Mouse (Mus musculus): ENCODE results near the gene Slc7a14.

Slc7a14 gene

GRCm38 (mm10) chr3:31260964-31261346, 49.2 kb downstream of the Slc7a14 start:
- no peak for DNase-seq

- no peak for DNase-seq
These were observed 49.7 kb downstream of the Slc7a14 start for GRCm38 (mm10) chr3:31260329-31260963.

- DNase-seq, result no peak
These were observed 50.5 kb downstream of the Slc7a14 start for GRCm38 (mm10) chr3:31259553-31260255.

- DNase-seq, result peak; percentile 49
These were observed 55.8 kb downstream of the Slc7a14 start for GRCm38 (mm10) chr3:31254427-31254826.

- DNase-seq, result no peak
These were observed 56.3 kb downstream of the Slc7a14 start for GRCm38 (mm10) chr3:31253862-31254261.

GRCm38 (mm10) chr3:31252566-31252965, 57.6 kb downstream of the Slc7a14 start:
- DNase-seq, result no peak

GRCm38 (mm10) chr3:31243478-31243877, 66.7 kb downstream of the Slc7a14 start:
- DNase-seq, result no peak

- no peak for DNase-seq
These were observed 69.3 kb downstream of the Slc7a14 start for GRCm38 (mm10) chr3:31240840-31241239.

GRCm38 (mm10) chr3:31239645-31240044, 70.5 kb downstream of the Slc7a14 start:
- DNase-seq, result no peak

GRCm38 (mm10) chr3:31237936-31238335, 72.2 kb downstream of the Slc7a14 start:
- peak; percentile 64 for DNase-seq

- DNase-seq, result peak; percentile 15
These were observed 74.0 kb downstream of the Slc7a14 start for GRCm38 (mm10) chr3:31236146-31236545.

- DNase-seq, result no peak
These were observed 75.8 kb downstream of the Slc7a14 start for GRCm38 (mm10) chr3:31234356-31234755.

- no peak for DNase-seq
These were observed 76.3 kb downstream of the Slc7a14 start for GRCm38 (mm10) chr3:31233746-31234312.

- DNase-seq, result no peak
These were observed 80.9 kb downstream of the Slc7a14 start for GRCm38 (mm10) chr3:31229281-31229680.

GRCm38 (mm10) chr3:31228487-31228886, 81.7 kb downstream of the Slc7a14 start:
- DNase-seq, result no peak

GRCm38 (mm10) chr3:31223551-31223950, 86.6 kb downstream of the Slc7a14 start:
- DNase-seq, result no peak

GRCm38 (mm10) chr3:31220040-31220439, 90.1 kb downstream of the Slc7a14 start:
- DNase-seq, result no peak

GRCm38 (mm10) chr3:31219483-31219882, 90.7 kb downstream of the Slc7a14 start:
- no peak for DNase-seq

- no peak for DNase-seq
These were observed 92.7 kb downstream of the Slc7a14 start for GRCm38 (mm10) chr3:31217523-31217922.

- DNase-seq, result no peak
These were observed 96.4 kb downstream of the Slc7a14 start for GRCm38 (mm10) chr3:31213802-31214201.

GRCm38 (mm10) chr3:31212205-31213038, 97.8 kb downstream of the Slc7a14 start:
- no peak for DNase-seq

- DNase-seq, result peak; percentile 9
These were observed 101.2 kb downstream of the Slc7a14 start for GRCm38 (mm10) chr3:31209001-31209400.

- DNase-seq, result no peak
These were observed 101.7 kb downstream of the Slc7a14 start for GRCm38 (mm10) chr3:31208458-31208994.
